Mouse (Mus musculus) hindbrain, embryonic 11.5 days (tissue): Measurements from ENCODE around the gene Nyap1. TPM values are rescaled to one million over a fixed set of nuclear protein-coding genes. Genes with fewer than 3 reads are reported as not detected.

Experiments used
- ATAC-seq: fragments of 200-750 bp; cut with Nextera tagmentation; 2 replicates; pipeline ENCODE4 v1.8.0; 2017; ENCODE audit warnings: mild to moderate bottlenecking, moderate TSS enrichment, moderate library complexity; ENCODE audit not compliant: low FRiP score
- DNase-seq: peaks from one replicate; pipeline ENCODE4 v3.0.0-alpha.2; 2015; ENCODE audit warnings: low spot score
- H3K27ac ChIP-seq: fragments of 300-500 bp; sonication (generic); 2 replicates; pipeline ENCODE4 v1.5.1; 2014; ENCODE audit warnings: mild to moderate bottlenecking, low read depth, low read length
- H3K27me3 ChIP-seq: fragments of 300-500 bp; sonication (generic); 2 replicates; pipeline ENCODE4 v1.6.1; 2014; ENCODE audit warnings: mild to moderate bottlenecking, low read length, moderate library complexity, mixed read lengths; ENCODE audit not compliant: control insufficient read depth, insufficient read depth
- H3K36me3 ChIP-seq: fragments of 300-500 bp; sonication (generic); 2 replicates; pipeline ENCODE4 v1.6.1; 2014; ENCODE audit warnings: mild to moderate bottlenecking, low read length, moderate library complexity, mixed read lengths; ENCODE audit not compliant: control insufficient read depth, insufficient read depth
- H3K4me1 ChIP-seq: fragments of 300-500 bp; sonication (generic); replicated peaks from 2 replicates; pipeline ENCODE4 v1.6.1; 2014; ENCODE audit warnings: low read length, mixed read lengths; ENCODE audit not compliant: control insufficient read depth, insufficient read depth
- H3K4me2 ChIP-seq: fragments of 300-500 bp; sonication (generic); replicated peaks from 2 replicates; pipeline ENCODE4 v1.6.1; 2014; ENCODE audit warnings: mild to moderate bottlenecking, low read depth, low read length
- H3K4me3 ChIP-seq: fragments of 300-500 bp; sonication (generic); 2 replicates; pipeline ENCODE4 v1.5.1; 2014; ENCODE audit warnings: low read depth, low read length
- H3K9ac ChIP-seq: fragments of 300-500 bp; sonication (generic); 2 replicates; pipeline ENCODE4 v1.6.1; 2014; ENCODE audit warnings: low read depth, low read length
- H3K9me3 ChIP-seq: fragments of 300-500 bp; sonication (generic); 2 replicates; pipeline ENCODE4 v1.6.1; 2016; ENCODE audit warnings: low read length; ENCODE audit not compliant: control insufficient read depth
- WGBS: fragments of 180-500 bp; shearing (Covaris S2); extraction: QIAGEN DNeasy Blood & Tissue Kit; methylation state at CpG from one replicate; pipeline ENCODE4 v1.1.7; 2014; 5-methylcytosine and 5-hydroxymethylcytosine counted together
- polyA plus RNA-seq: library from polyadenylated mRNA; unstranded; fragments of >200 nt; fragmentation: Nextera tagmentation; extraction: Ambion mirVana; gene quantifications from 2 replicates; pipeline ENCODE4 v1.2.1, GENCODE M21; 2014

The Nyap1 gene
- polyA plus RNA-seq, 1 experiment from 2014 or later: 2.9 TPM

GRCm38 (mm10) chr5:137783901-137784540 lies 42.6 kb upstream of the Nyap1 start:
- WGBS: 82% methylated on average over 9 of the region's 9 CpGs
- ATAC-seq (no peak), DNase-seq (no peak)
- peak overlapping the region; percentile 94 for H3K9ac ChIP-seq
- H3K27me3 ChIP-seq: no peaks in the 10 kb centered on the region
- peak overlapping the region; percentile 86 for H3K4me3 ChIP-seq
- H3K9me3 ChIP-seq: no peaks in the 10 kb centered on the region
- H3K4me2 ChIP-seq: peak overlapping the region; percentile 87
- peaks cover 5% of the 10 kb centered on the region; the same call in 1 of the 2 replicates for H3K36me3 ChIP-seq
- no peak overlapping the region for H3K27ac ChIP-seq
- H3K4me1 ChIP-seq: peaks cover 23% of the 10 kb centered on the region

- Histone ChIP-seq H3K4me1 (peaks cover 23% of the 10 kb centered on the region), H3K36me3 (peaks cover 5% of the 10 kb centered on the region; the same call in 1 of the 2 replicates)
- WGBS: 89% methylated on average over 13 of the region's 13 CpGs
Measured at GRCm38 (mm10) chr5:137782776-137783522, 41.5 kb upstream of the Nyap1 start.

GRCm38 (mm10) chr5:137781661-137782060 lies 40.3 kb upstream of the Nyap1 start:
- H3K27me3 ChIP-seq: no peaks in the 10 kb centered on the region
- DNase-seq: no peak
- peaks cover 5% of the 10 kb centered on the region; the same call in 1 of the 2 replicates for H3K36me3 ChIP-seq
- H3K4me3 ChIP-seq: no peak overlapping the region
- ATAC-seq: no peak
- H3K27ac ChIP-seq: no peak overlapping the region
- no peak overlapping the region; the same call in 1 of the 2 replicates for H3K4me2 ChIP-seq
- H3K9me3 ChIP-seq: no peaks in the 10 kb centered on the region
- no peak overlapping the region for H3K9ac ChIP-seq
- H3K4me1 ChIP-seq: peaks cover 23% of the 10 kb centered on the region
- 94% methylated on average over 7 of the region's 7 CpGs for WGBS

More at GRCm38 (mm10) chr5:137782776-137783522, 41.5 kb upstream of the Nyap1 start:
- Histone ChIP-seq H3K27ac (no peak overlapping the region), H3K4me2 (peak overlapping the region; percentile 87), H3K9ac (peak overlapping the region; percentile 94; the same call in 1 of the 2 replicates), H3K27me3 (no peaks in the 10 kb centered on the region), H3K9me3 (no peaks in the 10 kb centered on the region), H3K4me3 (peak overlapping the region; percentile 86; the same call in 1 of the 2 replicates)
- ATAC-seq (no peak), DNase-seq (no peak)

- no peaks in the 10 kb centered on the region for H3K27me3 ChIP-seq
- ATAC-seq (peak; percentile 37), DNase-seq (peak; percentile 52)
- peak overlapping the region; percentile 90 for H3K4me3 ChIP-seq
- peak overlapping the region; percentile 96 for H3K4me2 ChIP-seq
- peaks cover 16% of the 10 kb centered on the region for H3K4me1 ChIP-seq
- peak overlapping the region; percentile 91 for H3K27ac ChIP-seq
- peaks cover 3% of the 10 kb centered on the region; the same call in 1 of the 2 replicates for H3K36me3 ChIP-seq
- under 1% methylated on average over 65 of the region's 83 CpGs for WGBS
- peak overlapping the region; percentile 92 for H3K9ac ChIP-seq
- H3K9me3 ChIP-seq: no peaks in the 10 kb centered on the region
Measured at GRCm38 (mm10) chr5:137779053-137779933, 37.9 kb upstream of the Nyap1 start.

GRCm38 (mm10) chr5:137778635-137779034 lies 37.2 kb upstream of the Nyap1 start, which contains the start of gene Ppp1r35:
TSS of gene Ppp1r35 (plus strand) at chr5:137778849.
- ATAC-seq: peak; percentile 96
- Histone ChIP-seq H3K9ac (peak within 1 kb of the TSS; percentile 92), H3K27me3 (no peaks in the 10 kb centered on the region), H3K4me1 (peaks cover 9% of the 10 kb centered on the region), H3K27ac (peak within 1 kb of the TSS; percentile 91), H3K36me3 (0 out of 2 replicates have a peak, but pooled peaks cover 3% of the 10 kb centered on the region), H3K9me3 (no peaks in the 10 kb centered on the region), H3K4me2 (peak within 1 kb of the TSS; percentile 96), H3K4me3 (peak within 1 kb of the TSS; percentile 90)
- under 1% methylated on average over 31 of the region's 31 CpGs for whole genome bisulfite sequencing
- peak; percentile 99 for DNase-seq

GRCm38 (mm10) chr5:137777267-137777845 lies 35.9 kb upstream of the Nyap1 start:
- Histone ChIP-seq H3K4me1 (peaks cover 2% of the 10 kb centered on the region; the same call in 1 of the 2 replicates), H3K36me3 (0 out of 2 replicates have a peak, but pooled peaks cover 3% of the 10 kb centered on the region), H3K27me3 (no peaks in the 10 kb centered on the region), H3K9me3 (no peaks in the 10 kb centered on the region), H3K4me3 (no peak overlapping the region), H3K4me2 (no peak overlapping the region), H3K27ac (no peak overlapping the region), H3K9ac (no peak overlapping the region)
- 82% methylated on average over 7 of the region's 7 CpGs for WGBS
- DNase-seq: no peak
- no peak for ATAC-seq

GRCm38 (mm10) chr5:137776408-137776918 lies 35.1 kb upstream of the Nyap1 start:
- Histone ChIP-seq H3K9ac (no peak overlapping the region), H3K9me3 (no peaks in the 10 kb centered on the region), H3K27me3 (no peaks in the 10 kb centered on the region), H3K4me3 (no peak overlapping the region), H3K36me3 (0 out of 2 replicates have a peak, but pooled peaks cover 3% of the 10 kb centered on the region), H3K27ac (no peak overlapping the region), H3K4me1 (peaks cover 2% of the 10 kb centered on the region; the same call in 1 of the 2 replicates), H3K4me2 (no peak overlapping the region)
- DNase-seq (no peak), ATAC-seq (no peak)
- WGBS: 58% methylated on average over 5 of the region's 5 CpGs
